Mouse (Mus musculus) midbrain, embryonic 10.5 days (tissue): ENCODE measurements around the gene Adamtsl4. TPM values are rescaled to one million over a fixed set of nuclear protein-coding genes. Genes with fewer than 3 reads are reported as not detected.
"Not testable (repeated sequence)": the region's sequence is repeated elsewhere in the genome, so short reads cannot be mapped to it uniquely, and the experiment has no call there.

Experiments
- DNase-seq: peaks from one replicate; pipeline ENCODE4 v3.0.0-alpha.2; 2017; ENCODE audit warnings: low spot score
- H3K27ac ChIP-seq: fragments of 300-500 bp; sonication (generic); replicated peaks from 2 replicates; pipeline ENCODE4 v1.5.1; 2016; ENCODE audit warnings: mild to moderate bottlenecking
- H3K27me3 ChIP-seq: fragments of 300-500 bp; sonication (generic); 2 replicates; pipeline ENCODE4 v1.6.1; 2016; ENCODE audit warnings: low read depth, mild to moderate bottlenecking; ENCODE audit not compliant: poor library complexity, severe bottlenecking
- H3K36me3 ChIP-seq: fragments of 300-500 bp; sonication (generic); 2 replicates; pipeline ENCODE4 v1.6.1; 2016; ENCODE audit warnings: mild to moderate bottlenecking, moderate library complexity
- H3K4me1 ChIP-seq: fragments of 300-500 bp; sonication (generic); 2 replicates; pipeline ENCODE4 v1.6.1; 2016
- H3K4me3 ChIP-seq: fragments of 300-500 bp; sonication (generic); 2 replicates; pipeline ENCODE4 v1.5.1; 2016; ENCODE audit warnings: mild to moderate bottlenecking, moderate library complexity
- H3K9me3 ChIP-seq: fragments of 300-500 bp; sonication (generic); replicated peaks from 2 replicates; pipeline ENCODE4 v1.6.1; 2016; ENCODE audit warnings: mild to moderate bottlenecking
- WGBS: fragments of 180-500 bp; shearing (Covaris S2); methylation state at CpG from one replicate; pipeline ENCODE4 v1.1.7; 2016; 5-methylcytosine and 5-hydroxymethylcytosine counted together
- polyA plus RNA-seq: library from polyadenylated mRNA; unstranded; fragments of >200 nt; fragmentation: Nextera tagmentation; extraction: Ambion mirVana; gene quantifications from 2 replicates; pipeline ENCODE4 v1.2.1, GENCODE M21; 2016

Adamtsl4 gene
- polyA plus RNA-seq, 1 experiment from 2014 or later, result 1.4 TPM

DNA sequence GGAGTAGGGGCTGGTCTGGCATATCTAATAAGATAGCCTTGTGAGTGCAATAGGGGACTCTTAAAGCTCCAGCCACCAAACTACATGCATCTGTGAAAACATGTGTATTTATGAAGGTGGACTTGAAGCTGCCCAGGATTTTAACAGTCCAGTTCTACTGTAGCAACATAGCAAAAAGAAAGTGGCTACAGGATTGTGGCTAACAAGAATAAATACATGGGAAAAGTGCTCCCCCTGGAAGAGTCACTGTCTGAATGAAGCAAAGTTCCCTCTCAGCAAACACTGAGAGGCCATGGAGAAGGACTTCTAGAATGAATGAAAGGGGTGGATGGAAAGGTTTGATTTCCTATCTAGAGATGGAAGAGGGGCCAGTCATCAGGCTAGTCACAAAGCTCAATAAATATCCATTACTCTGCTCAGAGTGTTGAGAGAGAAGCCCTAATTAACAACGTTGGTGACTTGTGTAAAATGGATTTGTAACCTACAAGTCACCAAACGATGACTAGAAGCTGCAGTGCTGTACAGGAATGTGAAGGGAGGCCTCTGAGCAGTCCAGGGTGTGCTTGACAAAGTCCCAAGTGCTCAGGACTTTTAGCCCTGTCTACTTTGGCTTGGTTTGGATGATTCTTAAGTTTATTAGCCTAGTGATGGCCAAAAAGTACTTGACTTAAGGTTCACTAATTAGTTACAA, 26.8 kb downstream of the Adamtsl4 start:
- 83% methylated on average over 2 of the region's 2 CpGs for WGBS
- Histone ChIP-seq H3K27ac (peak overlapping the region; percentile 99; the same call in 1 of the 2 replicates), H3K9me3 (no peaks in the 10 kb centered on the region), H3K4me3 (peak overlapping the region; percentile 85), H3K36me3 (peaks cover 57% of the 10 kb centered on the region), H3K27me3 (no peaks in the 10 kb centered on the region), H3K4me1 (peaks cover 43% of the 10 kb centered on the region)
- DNase-seq, result no peak

DNA sequence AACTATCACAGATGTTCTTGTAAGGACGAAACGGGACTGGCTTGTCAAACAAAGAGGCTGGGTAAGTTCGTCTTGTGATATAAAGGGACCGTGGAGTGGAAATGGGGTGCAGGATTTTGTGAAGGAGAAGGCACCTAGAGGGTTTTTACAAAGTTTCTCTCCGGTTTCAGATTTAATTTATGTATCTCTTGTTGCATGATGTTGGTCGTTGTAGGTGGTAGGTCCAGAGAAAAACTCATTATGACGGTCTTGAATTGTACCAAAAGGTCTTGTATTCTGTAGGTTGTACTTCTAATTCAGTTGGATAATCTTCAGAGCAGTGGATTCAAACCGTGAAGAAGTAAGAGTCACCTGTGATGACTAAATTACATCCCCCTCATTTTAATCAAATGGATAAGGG, 27.8 kb downstream of the Adamtsl4 start:
- peaks cover 48% of the 10 kb centered on the region for H3K36me3 ChIP-seq
- peaks cover 43% of the 10 kb centered on the region for H3K4me1 ChIP-seq
- no peaks in the 10 kb centered on the region for H3K27me3 ChIP-seq
- peak overlapping the region; percentile 99 for H3K27ac ChIP-seq
- no peaks in the 10 kb centered on the region for H3K9me3 ChIP-seq
- 3% methylated on average over 8 of the region's 8 CpGs for WGBS
- no peak for DNase-seq
- H3K4me3 ChIP-seq, result peak overlapping the region; percentile 85

DNA sequence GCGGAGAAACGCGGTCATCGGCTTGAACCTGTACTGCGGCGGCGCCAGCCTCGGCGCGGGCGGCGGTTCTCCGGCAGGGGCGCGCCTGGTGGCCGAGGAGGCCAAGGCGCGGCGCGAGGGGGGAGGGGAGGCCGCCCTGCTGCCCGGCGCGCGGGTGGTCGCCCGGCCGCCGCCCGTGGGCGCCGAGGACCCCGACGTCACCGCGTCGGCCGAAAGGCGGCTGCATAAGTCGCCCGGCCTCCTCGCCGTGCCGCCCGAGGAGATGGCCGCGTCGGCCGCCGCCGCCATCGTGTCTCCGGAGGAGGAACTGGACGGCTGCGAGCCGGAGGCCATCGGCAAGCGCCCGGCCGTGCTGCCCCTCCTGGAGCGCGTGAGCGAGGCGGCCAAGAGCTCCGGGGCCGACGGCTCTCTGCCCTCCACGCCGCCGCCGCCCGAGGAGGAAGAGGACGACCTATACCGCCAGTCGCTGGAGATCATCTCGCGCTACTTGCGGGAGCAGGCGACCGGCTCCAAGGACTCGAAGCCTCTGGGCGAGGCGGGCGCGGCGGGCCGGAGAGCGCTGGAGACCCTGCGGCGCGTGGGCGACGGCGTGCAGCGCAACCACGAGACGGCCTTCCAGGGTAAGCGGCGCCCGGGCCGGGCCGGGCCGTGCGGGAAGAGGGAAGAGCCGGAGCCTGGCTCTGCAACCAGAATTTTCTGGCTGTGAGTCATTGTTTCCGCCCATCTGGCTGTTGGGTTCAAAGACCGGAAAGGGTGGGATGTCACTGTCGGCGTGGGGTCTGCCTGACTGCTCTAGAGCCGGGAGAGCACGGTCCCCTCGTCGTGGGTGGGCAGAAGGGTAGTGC, 28.6 kb downstream of the Adamtsl4 start:
- peak overlapping the region; percentile 85 for H3K4me3 ChIP-seq
- H3K27ac ChIP-seq, result peak overlapping the region; percentile 99
- under 1% methylated on average over 105 of the region's 113 CpGs for WGBS
- no peaks in the 10 kb centered on the region for H3K9me3 ChIP-seq
- H3K4me1 ChIP-seq, result peaks cover 43% of the 10 kb centered on the region
- H3K27me3 ChIP-seq, result no peaks in the 10 kb centered on the region
- peak; percentile 83 for DNase-seq
- peaks cover 40% of the 10 kb centered on the region for H3K36me3 ChIP-seq

DNA sequence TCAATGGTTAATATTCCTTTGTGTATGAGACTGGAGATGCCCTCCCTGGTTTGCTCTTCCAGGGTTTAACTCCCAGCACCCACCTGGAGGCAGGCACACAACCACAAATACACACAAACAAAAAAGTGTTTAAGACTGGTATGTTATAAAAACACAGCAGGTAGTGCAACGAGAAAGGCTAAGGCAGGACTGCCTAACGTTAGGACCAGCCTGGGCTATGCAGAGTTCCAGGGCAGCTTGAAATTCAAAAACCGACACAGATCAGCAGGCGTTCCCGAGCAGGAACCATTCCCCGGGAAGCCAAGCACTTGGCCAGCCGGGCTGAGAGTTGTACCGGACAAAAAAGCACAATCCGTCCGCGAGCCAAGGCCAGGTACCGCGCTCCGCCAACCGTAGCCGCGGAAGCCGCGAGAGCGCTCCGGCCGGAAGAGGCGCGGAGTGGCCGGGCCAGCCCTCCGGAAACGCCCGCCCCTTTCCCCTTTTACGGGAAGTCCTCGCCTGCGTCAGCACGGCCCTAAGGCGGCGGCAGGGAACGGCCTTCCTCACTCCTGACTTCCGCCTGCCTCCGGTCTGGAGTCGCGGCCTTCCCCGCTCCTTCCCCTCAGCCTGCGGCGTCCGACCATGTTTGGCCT, 29.4 kb downstream of the Adamtsl4 start, which contains the start of gene Mcl1:
TSS of gene Mcl1 (plus strand) at position 553 of the 632 bp plus-strand sequence.
- Histone ChIP-seq H3K4me3 (peak within 1 kb of the TSS; percentile 85), H3K27ac (peak within 1 kb of the TSS; percentile 99), H3K36me3 (peaks cover 32% of the 10 kb centered on the region), H3K4me1 (peaks cover 47% of the 10 kb centered on the region), H3K9me3 (no peaks in the 10 kb centered on the region), H3K27me3 (no peaks in the 10 kb centered on the region)
- WGBS, result under 1% methylated on average over 43 of the region's 43 CpGs
- peak; percentile 96 for DNase-seq

- peaks cover 26% of the 10 kb centered on the region for H3K36me3 ChIP-seq
- no peak for DNase-seq
- no peaks in the 10 kb centered on the region for H3K9me3 ChIP-seq
- H3K4me1 ChIP-seq, result peaks cover 47% of the 10 kb centered on the region
- H3K27me3 ChIP-seq, result no peaks in the 10 kb centered on the region
- peak overlapping the region; percentile 99 for H3K27ac ChIP-seq
- WGBS, result 89% methylated on average over 3 of the region's 3 CpGs
- H3K4me3 ChIP-seq, result peak overlapping the region; percentile 85
Measured at GRCm38 (mm10) chr3:95657711-95658110, 30.0 kb downstream of the Adamtsl4 start.

DNA sequence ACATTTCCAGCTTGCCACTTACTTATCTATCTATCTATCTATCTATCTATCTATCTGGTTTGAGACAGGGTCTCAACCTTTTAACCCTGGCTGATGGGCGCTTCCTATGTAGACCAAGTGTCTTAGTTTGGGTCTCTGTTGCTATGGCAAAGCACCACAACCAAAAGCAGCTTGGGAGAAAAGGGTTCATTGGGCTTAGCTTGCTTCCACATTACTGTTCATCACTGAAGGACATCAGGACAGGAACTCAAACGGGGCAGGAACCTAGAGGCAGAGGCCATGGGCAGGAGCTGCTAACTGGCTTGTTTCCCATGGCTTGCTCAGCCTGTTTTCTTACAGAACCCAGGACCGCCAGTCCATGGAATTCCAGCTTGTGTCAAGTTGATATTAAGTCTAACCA, 30.6 kb downstream of the Adamtsl4 start:
- no peak for DNase-seq
- Histone ChIP-seq H3K9me3 (no peaks in the 10 kb centered on the region), H3K36me3 (peaks cover 20% of the 10 kb centered on the region), H3K4me3 (no peak overlapping the region), H3K27ac (no peak overlapping the region), H3K4me1 (peaks cover 45% of the 10 kb centered on the region), H3K27me3 (no peaks in the 10 kb centered on the region)
- 91% methylated on average over 3 of the region's 3 CpGs for WGBS

DNA sequence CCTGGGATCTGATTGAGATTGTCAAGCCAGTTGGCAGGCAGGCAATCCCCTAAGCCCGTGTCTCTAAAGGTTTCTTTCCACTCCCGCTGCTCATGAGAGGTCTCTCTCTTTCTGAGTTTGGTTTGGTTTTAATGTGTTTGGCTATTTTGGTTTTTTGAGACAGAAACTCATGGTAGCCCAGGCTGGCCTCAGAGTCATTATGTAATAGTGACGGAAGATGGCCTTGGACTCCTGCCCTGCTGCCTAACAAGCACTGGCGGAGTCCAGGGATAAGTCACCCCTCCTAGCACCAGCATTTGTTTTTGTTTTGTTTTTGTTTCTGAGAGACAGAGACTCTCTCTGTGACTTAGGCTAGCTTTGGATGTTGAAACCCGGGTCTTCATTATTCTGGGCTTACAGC, 32.3 kb downstream of the Adamtsl4 start:
- no peaks in the 10 kb centered on the region for H3K27me3 ChIP-seq
- H3K9me3 ChIP-seq, result no peaks in the 10 kb centered on the region
- H3K36me3 ChIP-seq, result peaks cover 3% of the 10 kb centered on the region
- peaks cover 28% of the 10 kb centered on the region for H3K4me1 ChIP-seq
- no peak overlapping the region for H3K4me3 ChIP-seq
- DNase-seq, result no peak
- H3K27ac ChIP-seq, result no peak overlapping the region
- WGBS, result 88% methylated on average over 5 of the region's 5 CpGs

GRCm38 (mm10) chr3:95654371-95654770, 33.3 kb downstream of the Adamtsl4 start:
- not testable (repeated sequence) for H3K36me3 ChIP-seq, DNase-seq, H3K4me3 ChIP-seq, H3K27me3 ChIP-seq, H3K27ac ChIP-seq, H3K9me3 ChIP-seq
- peaks cover 24% of the 10 kb centered on the region for H3K4me1 ChIP-seq
- WGBS, result 89% methylated on average over 3 of the region's 3 CpGs

DNA sequence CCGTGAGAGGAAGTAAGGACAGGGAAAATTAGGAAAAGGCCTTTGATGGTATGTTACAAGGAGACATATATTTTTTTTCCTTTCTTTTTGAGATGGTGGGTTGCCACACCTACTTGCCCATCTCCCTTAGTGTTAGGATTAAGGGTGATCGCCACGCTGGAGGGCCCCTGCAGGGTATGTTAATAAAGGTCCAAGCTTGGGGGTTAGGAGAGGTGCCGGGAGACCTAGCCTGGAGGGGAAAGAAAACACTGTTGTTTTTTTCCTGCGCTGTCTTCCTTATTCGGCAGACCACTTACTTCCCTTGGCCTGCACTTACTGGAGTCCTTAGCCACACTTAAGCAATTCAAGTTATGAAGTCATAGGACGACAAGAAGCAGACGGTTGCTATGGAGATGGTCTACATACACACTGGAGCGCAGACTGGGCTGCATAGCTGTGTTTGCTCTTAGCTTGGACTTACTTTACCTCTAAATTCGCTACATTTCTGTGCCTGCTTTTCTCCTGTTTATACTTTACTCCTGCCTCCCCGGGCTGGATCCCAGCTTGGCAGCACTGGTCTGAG, 34.2 kb downstream of the Adamtsl4 start:
- no peak for DNase-seq
- 20% methylated on average over 11 of the region's 11 CpGs for WGBS
- Histone ChIP-seq H3K9me3 (no peaks in the 10 kb centered on the region), H3K4me1 (peaks cover 24% of the 10 kb centered on the region), H3K4me3 (no peak overlapping the region; the same call in 1 of the 2 replicates), H3K27ac (peak overlapping the region; percentile 57; the same call in 1 of the 2 replicates), H3K27me3 (no peaks in the 10 kb centered on the region), H3K36me3 (no peaks in the 10 kb centered on the region)

GRCm38 (mm10) chr3:95652871-95653270, 34.8 kb downstream of the Adamtsl4 start:
- no peaks in the 10 kb centered on the region for H3K36me3 ChIP-seq
- H3K27ac ChIP-seq, result no peak overlapping the region
- 11% methylated on average over 6 of the region's 6 CpGs for WGBS
- no peaks in the 10 kb centered on the region for H3K27me3 ChIP-seq
- H3K4me3 ChIP-seq, result no peak overlapping the region
- no peak for DNase-seq
- no peaks in the 10 kb centered on the region for H3K9me3 ChIP-seq
- peaks cover 24% of the 10 kb centered on the region for H3K4me1 ChIP-seq

DNA sequence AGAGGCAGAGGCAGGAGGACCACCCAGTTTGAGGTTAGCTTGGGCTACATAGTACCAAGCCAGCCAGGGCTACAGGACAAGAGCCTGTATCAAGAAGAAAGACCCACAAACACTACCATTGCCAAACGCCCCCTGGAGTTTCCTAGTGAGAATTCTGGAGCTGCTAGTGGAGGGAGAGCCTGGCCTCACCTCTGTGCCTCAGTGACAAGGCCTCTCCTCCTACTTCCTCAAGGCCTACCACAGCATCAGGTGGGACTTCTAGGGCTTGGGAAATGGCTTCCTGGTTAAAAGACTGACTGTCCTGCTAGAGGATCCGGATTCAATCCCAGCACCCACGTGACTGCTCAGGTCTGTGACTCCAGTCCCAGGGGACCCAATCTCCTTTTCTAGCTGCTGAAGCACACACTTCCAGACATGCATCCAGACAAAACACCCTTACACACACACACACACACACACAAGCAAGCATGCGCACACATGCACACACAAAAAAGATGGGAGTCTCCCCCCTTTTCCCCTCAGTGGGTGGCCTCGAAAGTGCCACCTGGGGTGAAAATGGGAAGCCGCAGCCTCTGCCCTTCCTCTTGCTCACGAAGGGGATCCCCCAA, 35.4 kb downstream of the Adamtsl4 start:
- Histone ChIP-seq H3K9me3 (no peaks in the 10 kb centered on the region), H3K27me3 (no peaks in the 10 kb centered on the region), H3K27ac (0 out of 2 replicates have a peak overlapping the region, but pooled peaks have one; percentile 0), H3K4me1 (peaks cover 19% of the 10 kb centered on the region), H3K4me3 (no peak overlapping the region), H3K36me3 (no peaks in the 10 kb centered on the region)
- WGBS, result 55% methylated on average over 7 of the region's 7 CpGs
- no peak for DNase-seq
